8 mouse cellular contexts compared by ENCODE assay signal in the genomic region with DNA sequence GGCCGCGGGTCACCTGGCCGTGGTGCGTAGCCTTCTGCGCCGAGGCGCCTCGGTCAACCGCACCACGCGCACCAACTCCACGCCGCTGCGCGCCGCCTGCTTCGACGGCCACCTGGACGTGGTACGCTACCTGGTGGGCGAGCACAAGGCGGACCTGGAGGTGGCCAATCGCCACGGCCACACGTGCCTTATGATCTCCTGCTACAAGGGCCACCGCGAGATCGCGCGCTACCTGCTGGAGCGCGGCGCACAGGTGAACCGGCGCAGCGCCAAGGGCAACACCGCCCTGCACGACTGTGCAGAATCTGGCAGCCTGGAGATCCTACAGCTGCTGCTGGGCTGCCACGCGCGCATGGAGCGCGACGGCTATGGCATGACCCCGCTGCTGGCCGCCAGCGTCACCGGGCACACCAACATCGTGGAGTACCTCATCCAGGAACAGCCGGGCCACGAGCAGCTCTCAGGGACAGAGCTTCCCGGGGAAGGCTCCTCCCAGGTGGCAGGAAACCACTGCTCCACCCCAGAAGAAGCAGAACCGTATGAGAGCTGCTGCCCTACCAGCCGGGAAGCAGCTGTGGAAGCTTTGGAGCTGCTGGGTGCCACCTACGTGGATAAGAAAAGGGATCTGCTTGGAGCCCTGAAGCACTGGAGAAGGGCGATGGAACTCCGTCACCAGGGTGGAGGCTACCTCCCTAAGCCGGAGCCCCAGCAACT. TPM values are rescaled to one million over a fixed set of nuclear protein-coding genes. Genes with fewer than 3 reads are reported as not detected.
DNase-seq lines count a peak whose midpoint lies in the region; ATAC-seq and TF ChIP-seq lines count a peak whose summit lies in the region.

No protein-coding gene starts in this region.

- no peaks in the 10 kb centered on the region for H3K27me3 ChIP-seq in embryonic facial prominence, embryonic 12.5 days
- H3K27me3 ChIP-seq in intestine, embryonic 15.5 days (replicated peaks), result no peaks in the 10 kb centered on the region
- no peaks in the 10 kb centered on the region for H3K27me3 ChIP-seq in lung, postnatal 0 days (replicated peaks; ENCODE audit: insufficient read depth, low read length)

- TF ChIP-seq EP300 in lung, postnatal 0 days (IDR thresholded peaks at IDR 0.05), result no peak

- H3K36me3 ChIP-seq in embryonic facial prominence, embryonic 12.5 days, result peaks cover 41% of the 10 kb centered on the region
- H3K36me3 ChIP-seq in intestine, embryonic 15.5 days, result peaks cover 16% of the 10 kb centered on the region; the same call in 1 of the 2 replicates
- peaks cover 13% of the 10 kb centered on the region for H3K36me3 ChIP-seq in lung, postnatal 0 days (ENCODE audit: insufficient read depth, low read length)

- TF ChIP-seq CTCF in lung, postnatal 0 days (IDR thresholded peaks at IDR 0.05), result no peak; the same call in 1 of the 2 replicates

- peak overlapping the region; percentile 72 for H3K4me3 ChIP-seq in embryonic facial prominence, embryonic 12.5 days
- H3K4me3 ChIP-seq in intestine, embryonic 15.5 days (replicated peaks), result peak overlapping the region; percentile 69
- H3K4me3 ChIP-seq in lung, postnatal 0 days (ENCODE audit: low read depth, low read length), result peak overlapping the region; percentile 61

- ATAC-seq in embryonic facial prominence, embryonic 12.5 days (ENCODE audit: insufficient number of reproducible peaks, insufficient read depth, low FRiP score, low TSS enrichment), result no peak
- ATAC-seq in intestine, embryonic 15.5 days, result peak; percentile 5
- ATAC-seq in lung, postnatal 0 days, result peak; percentile 0; the same call in 1 of the 2 replicates

- H3K9ac ChIP-seq in embryonic facial prominence, embryonic 12.5 days, result peak overlapping the region; percentile 65
- H3K9ac ChIP-seq in intestine, embryonic 15.5 days, result peak overlapping the region; percentile 60
- H3K9ac ChIP-seq in lung, postnatal 0 days (replicated peaks; ENCODE audit: low read depth), result peak overlapping the region; percentile 51

- peak; percentile 47 for DNase-seq in gastrocnemius, adult 18-20 months (ENCODE audit: low spot score)
- no peak for DNase-seq in gastrocnemius, postnatal 4 days (ENCODE audit: low spot score in 2 of 2)
- DNase-seq in A20 (ENCODE audit: low read depth, low spot score) (peak; percentile 52), adipocyte (ENCODE audit: low spot score) (no peak)
- no peak for DNase-seq in lung, postnatal 0 days (ENCODE audit: low spot score)
- DNase-seq in frontal cortex, postnatal 25 days (ENCODE audit: low spot score in 2 of 2), result no peak

- 9% methylated on average over 58 of the region's 58 CpGs for WGBS in embryonic facial prominence, embryonic 12.5 days
- 9% methylated on average over 58 of the region's 58 CpGs for WGBS in intestine, embryonic 15.5 days
- 7% methylated on average over 48 of the region's 58 CpGs for WGBS in lung, postnatal 0 days

- H3K9me3 ChIP-seq in embryonic facial prominence, embryonic 12.5 days, result no peaks in the 10 kb centered on the region
- no peaks in the 10 kb centered on the region for H3K9me3 ChIP-seq in intestine, embryonic 15.5 days
- H3K9me3 ChIP-seq in lung, postnatal 0 days (ENCODE audit: low read length), result no peaks in the 10 kb centered on the region

- no peak overlapping the region for H3K27ac ChIP-seq in embryonic facial prominence, embryonic 12.5 days
- peak overlapping the region; percentile 72; the same call in 1 of the 2 replicates for H3K27ac ChIP-seq in intestine, embryonic 15.5 days
- H3K27ac ChIP-seq in lung, postnatal 0 days (ENCODE audit: low read length), result peak overlapping the region; percentile 96

- H3K4me1 ChIP-seq in embryonic facial prominence, embryonic 12.5 days, result peaks cover 24% of the 10 kb centered on the region
- H3K4me1 ChIP-seq in intestine, embryonic 15.5 days (replicated peaks), result peaks cover 39% of the 10 kb centered on the region
- peaks cover 3% of the 10 kb centered on the region; the same call in 1 of the 2 replicates for H3K4me1 ChIP-seq in lung, postnatal 0 days (ENCODE audit: insufficient read depth, low read depth, low read length)

- H3K4me2 ChIP-seq in embryonic facial prominence, embryonic 12.5 days (replicated peaks), result peak overlapping the region; percentile 99
- peak overlapping the region; percentile 96 for H3K4me2 ChIP-seq in intestine, embryonic 15.5 days (replicated peaks)
- peak overlapping the region; percentile 90 for H3K4me2 ChIP-seq in lung, postnatal 0 days (replicated peaks; ENCODE audit: low read depth, low read length)

RNA-seq across cellular contexts. Expression of a gene that starts 0.7 kb away (rescaled TPM):
- total RNA-seq in gastrocnemius, adult 18-20 months (2021), result 100 to 1,000 TPM; 157 to 172 TPM
- 10 to 100 TPM; 98.3 to 99.9 TPM for total RNA-seq in gastrocnemius, postnatal 4 days (2021)
- polyA plus RNA-seq in embryonic facial prominence, embryonic 12.5 days (2016; fragmentation: Nextera tagmentation; extraction: Ambion mirVana), result 15.3 and 15.5 TPM in 2 replicates
- 12.5 and 12.8 TPM in 2 replicates for polyA plus RNA-seq in intestine, embryonic 15.5 days (2015; fragmentation: Nextera tagmentation; extraction: Ambion mirVana)
- polyA plus RNA-seq in lung, postnatal 0 days (2015; fragmentation: Nextera tagmentation; extraction: Ambion mirVana), result 8.2 and 8.4 TPM in 2 replicates

RNA-seq across cellular contexts. Expression of a gene that starts 19.2 kb away (rescaled TPM):
- 1 to 10 TPM; 2.0 to 2.5 TPM for total RNA-seq in gastrocnemius, adult 18-20 months (2021)
- total RNA-seq in gastrocnemius, postnatal 4 days (2021), result 1 to 10 TPM; 8.5 to 8.9 TPM
- polyA plus RNA-seq in embryonic facial prominence, embryonic 12.5 days (2016; fragmentation: Nextera tagmentation; extraction: Ambion mirVana), result 2.7 and 3.5 TPM in 2 replicates
- polyA plus RNA-seq in intestine, embryonic 15.5 days (2015; fragmentation: Nextera tagmentation; extraction: Ambion mirVana), result 11.3 and 13.3 TPM in 2 replicates
- polyA plus RNA-seq in lung, postnatal 0 days (2015; fragmentation: Nextera tagmentation; extraction: Ambion mirVana), result 3.5 and 4.1 TPM in 2 replicates

RNA-seq across cellular contexts. Expression of a gene that starts 35.3 kb away (rescaled TPM):
- 10 to 100 TPM; 32.4 to 50.3 TPM for total RNA-seq in gastrocnemius, adult 18-20 months (2021)
- total RNA-seq in gastrocnemius, postnatal 4 days (2021), result 10 to 100 TPM; 59.0 to 60.6 TPM
- 56.6 and 67.4 TPM in 2 replicates for polyA plus RNA-seq in embryonic facial prominence, embryonic 12.5 days (2016; fragmentation: Nextera tagmentation; extraction: Ambion mirVana)
- 153 and 195 TPM in 2 replicates for polyA plus RNA-seq in intestine, embryonic 15.5 days (2015; fragmentation: Nextera tagmentation; extraction: Ambion mirVana)
- polyA plus RNA-seq in lung, postnatal 0 days (2015; fragmentation: Nextera tagmentation; extraction: Ambion mirVana), result 95.3 and 99.3 TPM in 2 replicates

RNA-seq across cellular contexts. Expression of a gene that starts 38.6 kb away (rescaled TPM):
- 10 to 100 TPM; 35.6 to 41.6 TPM for total RNA-seq in gastrocnemius, adult 18-20 months (2021)
- 10 to 100 TPM; 30.0 to 30.5 TPM for total RNA-seq in gastrocnemius, postnatal 4 days (2021)
- 41.4 and 43.4 TPM in 2 replicates for polyA plus RNA-seq in embryonic facial prominence, embryonic 12.5 days (2016; fragmentation: Nextera tagmentation; extraction: Ambion mirVana)
- polyA plus RNA-seq in intestine, embryonic 15.5 days (2015; fragmentation: Nextera tagmentation; extraction: Ambion mirVana), result 32.8 and 35.0 TPM in 2 replicates
- 25.7 and 30.3 TPM in 2 replicates for polyA plus RNA-seq in lung, postnatal 0 days (2015; fragmentation: Nextera tagmentation; extraction: Ambion mirVana)

RNA-seq across cellular contexts. Expression of a gene that starts 42.7 kb away (rescaled TPM):
- total RNA-seq in gastrocnemius, adult 18-20 months (2021), result not detected
- not detected for total RNA-seq in gastrocnemius, postnatal 4 days (2021)
- not detected in 2 replicates for polyA plus RNA-seq in embryonic facial prominence, embryonic 12.5 days (2016; fragmentation: Nextera tagmentation; extraction: Ambion mirVana)
- polyA plus RNA-seq in intestine, embryonic 15.5 days (2015; fragmentation: Nextera tagmentation; extraction: Ambion mirVana), result not detected in 2 replicates
- not detected in 2 replicates for polyA plus RNA-seq in lung, postnatal 0 days (2015; fragmentation: Nextera tagmentation; extraction: Ambion mirVana)

Comparison
In these comparisons a context has a peak if more than half of its experiments do, and no peak if none do; other contexts are left out.
1. DNase-seq: peak in gastrocnemius, adult 18-20 months (single experiment) and A20 (single experiment); none in gastrocnemius, postnatal 4 days (0 of 2), lung, postnatal 0 days (single experiment), frontal cortex, postnatal 25 days (0 of 2) and adipocyte (single experiment).
2. Peak in every context shown above with its lines, with median percentiles within 50 percentile points of each other: H3K4me2 ChIP-seq, H3K4me3 ChIP-seq and H3K9ac ChIP-seq.